Mouse (Mus musculus) c-Kit-positive CD71-positive TER-119-negative erythroid progenitor cells, embryonic 14.5 days (primary cell): Measurements from ENCODE around the gene Scgb1b17.
"Not testable (repeated sequence)": the region's sequence is repeated elsewhere in the genome, so short reads cannot be mapped to it uniquely, and the experiment has no call there.

Source experiments
- DNase-seq: peaks from one replicate; pipeline ENCODE4 v3.0.0-alpha.2; 2013; ENCODE audit warnings: low read depth

Scgb1b17 gene

GRCm38 (mm10) chr7:33063149-33063548 is at the start of gene Scgb1b17:
Gene Scgb1b17 (plus strand): TSS chr7:33063449.
- not testable (repeated sequence) for DNase-seq

- DNase-seq: not testable (repeated sequence)
Measured at GRCm38 (mm10) chr7:33056461-33056860, 6.8 kb upstream of the Scgb1b17 start, which contains the start of gene Scgb2b17. Gene Scgb2b17 (minus strand): TSS chr7:33056561.
